ENCODE assay signal across 10 mouse cellular contexts in the genomic region with DNA sequence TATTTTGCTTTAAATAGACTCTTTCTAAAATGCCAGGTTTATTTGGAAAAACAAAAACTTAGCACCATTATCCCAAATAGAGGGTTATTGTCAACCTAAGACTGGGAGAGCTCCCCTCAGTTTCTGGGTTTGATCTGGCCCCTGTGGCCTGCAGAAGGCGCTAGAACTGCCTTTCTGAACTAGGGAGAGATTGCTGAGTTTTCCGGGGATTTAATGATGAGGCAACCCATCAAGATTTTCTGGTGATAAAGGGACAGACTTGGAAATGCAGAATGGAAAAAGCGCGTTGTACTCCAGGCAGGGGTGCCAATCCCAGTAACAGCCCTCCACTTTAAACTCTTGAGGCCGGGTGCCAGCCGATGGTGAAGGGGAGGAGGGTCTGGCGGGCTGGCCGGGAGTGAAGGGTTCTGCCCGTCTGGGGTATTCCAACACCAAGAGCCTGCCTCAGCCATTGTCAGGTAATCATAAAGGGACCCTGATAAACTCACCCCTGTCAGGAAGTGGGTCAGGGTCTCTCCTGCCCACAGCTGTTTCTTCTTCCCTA. TPM values are rescaled to one million over a fixed set of nuclear protein-coding genes. Genes with fewer than 3 reads are reported as not detected.
A peak's percentile ranks its signal among the peaks of the same experiment; 100 is the strongest.
DNase-seq lines count a peak whose midpoint lies in the region; ATAC-seq and TF ChIP-seq lines count a peak whose summit lies in the region.
"Had no signal": no experiment of that assay in that cellular context is flagged by ENCODE, and none has a peak within 500 bp of the region (broad histone marks: within the 10 kb centered on the region; RNA-seq: fewer than 3 reads in every experiment).

No protein-coding gene starts in this region.

- no peaks in the 10 kb centered on the region for H3K36me3 ChIP-seq in forebrain, postnatal 0 days (ENCODE audit: insufficient read depth)
- H3K36me3 ChIP-seq in forebrain, embryonic 15.5 days: no peaks in the 10 kb centered on the region
- H3K36me3 ChIP-seq in limb, embryonic 12.5 days: no peaks in the 10 kb centered on the region
- H3K36me3 ChIP-seq: hindbrain, embryonic 12.5 days had no signal

- H3K9me3 ChIP-seq in forebrain, postnatal 0 days (ENCODE audit: low read length): no peaks in the 10 kb centered on the region
- H3K9me3 ChIP-seq in forebrain, embryonic 15.5 days: no peaks in the 10 kb centered on the region
- no peaks in the 10 kb centered on the region; the same call in 1 of the 2 replicates for H3K9me3 ChIP-seq in limb, embryonic 12.5 days
- H3K9me3 ChIP-seq: hindbrain, embryonic 12.5 days had no signal

- TF ChIP-seq CTCF in forebrain, postnatal 0 days (IDR thresholded peaks at IDR 0.05; ENCODE audit: low read depth): peak; percentile 38
- TF ChIP-seq CTCF in left cerebral cortex, adult 2 months (IDR thresholded peaks at IDR 0.05): no peak; the same call in 1 of the 2 replicates

- no peak overlapping the region for H3K4me2 ChIP-seq in forebrain, postnatal 0 days (ENCODE audit: low read depth)
- no peak overlapping the region for H3K4me2 ChIP-seq in forebrain, embryonic 15.5 days (replicated peaks)
- H3K4me2 ChIP-seq in limb, embryonic 12.5 days: no peak overlapping the region
- H3K4me2 ChIP-seq: hindbrain, embryonic 12.5 days had no signal

- H3K4me1 ChIP-seq in forebrain, postnatal 0 days (ENCODE audit: insufficient read depth): no peaks in the 10 kb centered on the region
- peaks cover 35% of the 10 kb centered on the region for H3K4me1 ChIP-seq in forebrain, embryonic 15.5 days
- peaks cover 93% of the 10 kb centered on the region for H3K4me1 ChIP-seq in limb, embryonic 12.5 days (replicated peaks)

- H3K27me3 ChIP-seq in forebrain, postnatal 0 days (ENCODE audit: insufficient read depth, low read length): peaks cover 5% of the 10 kb centered on the region; the same call in 1 of the 2 replicates
- H3K27me3 ChIP-seq in forebrain, embryonic 15.5 days: no peaks in the 10 kb centered on the region
- H3K27me3 ChIP-seq in limb, embryonic 12.5 days: no peaks in the 10 kb centered on the region
- H3K27me3 ChIP-seq: hindbrain, embryonic 12.5 days had no signal

- intact Hi-C loops in left cerebral cortex, postnatal 4 days (cut with DNase I): no loop called here
- intact Hi-C loops in left cerebral cortex, adult 2 months (cut with DNase I): no loop called here

- no peak for ATAC-seq in forebrain, postnatal 0 days
- ATAC-seq in forebrain, embryonic 15.5 days (replicated peaks): no peak
- ATAC-seq in limb, embryonic 12.5 days (ENCODE audit: insufficient number of reproducible peaks, insufficient read depth, low FRiP score, low TSS enrichment, low read depth): no peak

- H3K4me3 ChIP-seq in forebrain, postnatal 0 days (ENCODE audit: low read depth, low read length): no peak overlapping the region
- H3K4me3 ChIP-seq in forebrain, embryonic 15.5 days: no peak overlapping the region
- H3K4me3 ChIP-seq in left cerebral cortex, adult 2 months: no peak overlapping the region
- no peak overlapping the region for H3K4me3 ChIP-seq in limb, embryonic 12.5 days (replicated peaks)
- H3K4me3 ChIP-seq: hindbrain, embryonic 12.5 days had no signal

- no peak overlapping the region for H3K27ac ChIP-seq in forebrain, postnatal 0 days (ENCODE audit: low read depth, low read length)
- no peak overlapping the region for H3K27ac ChIP-seq in forebrain, embryonic 15.5 days (replicated peaks)
- H3K27ac ChIP-seq in left cerebral cortex, adult 2 months: no peak overlapping the region
- H3K27ac ChIP-seq in limb, embryonic 12.5 days: peak overlapping the region; percentile 43; the same call in 1 of the 2 replicates
- H3K27ac ChIP-seq: hindbrain, embryonic 12.5 days had no signal

- DNase-seq in forebrain, postnatal 0 days: no peak
- DNase-seq in left cerebral cortex, postnatal 4 days: peak; percentile 42
- no peak for DNase-seq in left cerebral cortex, adult 2 months (ENCODE audit: extremely low spot score in 1 of 2, low spot score in 2 of 2)
- peak; percentile 50 for DNase-seq in NIH3T3 (ENCODE audit: low read depth)
- DNase-seq in left cerebral cortex, adult 8-10 months (ENCODE audit: low spot score in 2 of 2): no peak
- DNase-seq: cerebellum, adult 9-10 months; thymus, adult 2 months had no signal

- WGBS in forebrain, postnatal 0 days: 42% methylated on average over 9 of the region's 9 CpGs
- 51% methylated on average over 9 of the region's 9 CpGs for WGBS in forebrain, embryonic 15.5 days
- WGBS in limb, embryonic 12.5 days: 59% methylated on average over 9 of the region's 9 CpGs

- H3K9ac ChIP-seq in forebrain, postnatal 0 days: no peak overlapping the region
- H3K9ac ChIP-seq in forebrain, embryonic 15.5 days (replicated peaks): no peak overlapping the region
- H3K9ac ChIP-seq in limb, embryonic 12.5 days (replicated peaks): no peak overlapping the region
- H3K9ac ChIP-seq: hindbrain, embryonic 12.5 days had no signal

RNA-seq across cellular contexts. Expression of a gene that starts 55.0 kb away (rescaled TPM):
- total RNA-seq in forebrain, postnatal 0 days (2014; rRNA removed): 79.7 and 90.6 TPM in 2 replicates
- polyA plus RNA-seq in forebrain, postnatal 0 days (2015; fragmentation: Nextera tagmentation; extraction: Ambion mirVana): 110 and 126 TPM in 2 replicates
- 118 and 120 TPM in 2 replicates for polyA plus RNA-seq in forebrain, embryonic 15.5 days (2015; fragmentation: Nextera tagmentation; extraction: Ambion mirVana)
- 10 to 100 TPM; 49.7 to 62.0 TPM for total RNA-seq in left cerebral cortex, postnatal 4 days (2021)
- total RNA-seq in left cerebral cortex, adult 2 months (2021): 10 to 100 TPM; 48.1 to 58.1 TPM
- 125 and 136 TPM in 2 replicates for polyA plus RNA-seq in limb, embryonic 12.5 days (2016; fragmentation: Nextera tagmentation; extraction: Ambion mirVana)
- 10 to 100 TPM; 57.4 to 69.0 (median 60.8) TPM for total RNA-seq in left cerebral cortex, adult 8-10 months (2022)

RNA-seq across cellular contexts. Expression of a gene that starts 55.0 kb away (rescaled TPM):
- total RNA-seq in forebrain, postnatal 0 days (2014; rRNA removed): 15.1 and 18.2 TPM in 2 replicates
- polyA plus RNA-seq in forebrain, postnatal 0 days (2015; fragmentation: Nextera tagmentation; extraction: Ambion mirVana): 20.8 and 22.2 TPM in 2 replicates
- 20.2 and 22.2 TPM in 2 replicates for polyA plus RNA-seq in forebrain, embryonic 15.5 days (2015; fragmentation: Nextera tagmentation; extraction: Ambion mirVana)
- 10 to 100 TPM; 14.0 to 16.8 TPM for total RNA-seq in left cerebral cortex, postnatal 4 days (2021)
- total RNA-seq in left cerebral cortex, adult 2 months (2021): 10 to 100 TPM; 16.6 to 19.7 TPM
- polyA plus RNA-seq in limb, embryonic 12.5 days (2016; fragmentation: Nextera tagmentation; extraction: Ambion mirVana): 23.0 and 23.9 TPM in 2 replicates
- total RNA-seq in left cerebral cortex, adult 8-10 months (2022): 10 to 100 TPM; 12.5 to 19.1 (median 18.6) TPM

Comparison
In these comparisons a context has a peak if more than half of its experiments do, and no peak if none do; other contexts are left out.
1. DNase-seq: peak in left cerebral cortex, postnatal 4 days (single experiment) and NIH3T3 (single experiment); none in forebrain, postnatal 0 days (single experiment), left cerebral cortex, adult 2 months (0 of 2) and left cerebral cortex, adult 8-10 months (0 of 2).